Mouse (Mus musculus) ES-E14 (cell line): ENCODE results near the gene Grm1.

ENCODE experiments used
- CHD2 ChIP-seq: IDR thresholded peaks from 2 replicates; pipeline ENCODE4 v1.6.1; 2014; ENCODE audit warnings: mild to moderate bottlenecking, low read depth, low read length, inconsistent platforms
- HCFC1 ChIP-seq: IDR thresholded peaks from 2 replicates; pipeline ENCODE4 v1.6.1; 2012; ENCODE audit warnings: low read length, inconsistent platforms, borderline replicate concordance; ENCODE audit not compliant: insufficient read depth
- MAFK ChIP-seq: IDR thresholded peaks from 2 replicates; pipeline ENCODE4 v1.6.1; 2014; ENCODE audit warnings: mild to moderate bottlenecking, low read depth, low read length, inconsistent platforms; ENCODE audit not compliant: insufficient read depth
- ZC3H11A ChIP-seq: IDR thresholded peaks from 2 replicates; pipeline ENCODE4 v1.6.1; 2012; ENCODE audit warnings: low read depth, mild to moderate bottlenecking, inconsistent platforms, low read length, borderline replicate concordance
- ZNF384 ChIP-seq: IDR thresholded peaks from 2 replicates; pipeline ENCODE4 v1.6.1; 2012; ENCODE audit warnings: low read depth, low read length, inconsistent platforms

DNA sequence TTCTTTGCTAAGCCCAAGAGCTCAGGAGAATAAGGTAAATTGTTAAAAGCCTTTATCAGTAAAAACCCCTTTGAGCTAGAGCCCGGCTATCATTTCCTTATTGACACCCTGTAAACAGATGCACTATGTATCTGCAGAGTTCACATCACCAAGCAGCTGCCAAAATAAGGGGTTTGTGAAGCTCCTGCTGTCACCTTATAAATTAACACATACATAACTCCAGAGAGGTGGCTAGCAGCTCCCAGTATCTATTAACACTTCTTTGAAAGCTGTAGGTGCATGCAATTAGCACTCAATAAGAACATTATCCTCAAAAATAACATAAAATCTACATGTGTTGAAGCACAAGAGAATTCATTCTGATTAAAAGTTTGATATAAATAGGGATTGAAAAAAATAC lies 191.9 kb downstream of the Grm1 start:
- no peak for TF ChIP-seq HCFC1
- no peak for TF ChIP-seq ZC3H11A
- no peak for TF ChIP-seq ZNF384
- no peak for TF ChIP-seq CHD2
- no peak for TF ChIP-seq MAFK
